Mouse (Mus musculus) cerebellum, adult 2 months (tissue): ENCODE data around the gene Adamts17.

ENCODE experiments used
- CTCF ChIP-seq: fragments of 200-500 bp; IDR thresholded peaks from 2 replicates; pipeline ENCODE4 v1.5.1; 2011; ENCODE audit warnings: low read depth, mild to moderate bottlenecking, control low read depth, low read length, moderate library complexity, borderline replicate concordance; ENCODE audit not compliant: insufficient read depth
- POLR2A ChIP-seq: fragments of 200-500 bp; IDR thresholded peaks from 2 replicates; pipeline ENCODE4 v1.6.1; 2011; ENCODE audit warnings: low read length, control low read depth, borderline replicate concordance; ENCODE audit not compliant: insufficient read depth

DNA sequence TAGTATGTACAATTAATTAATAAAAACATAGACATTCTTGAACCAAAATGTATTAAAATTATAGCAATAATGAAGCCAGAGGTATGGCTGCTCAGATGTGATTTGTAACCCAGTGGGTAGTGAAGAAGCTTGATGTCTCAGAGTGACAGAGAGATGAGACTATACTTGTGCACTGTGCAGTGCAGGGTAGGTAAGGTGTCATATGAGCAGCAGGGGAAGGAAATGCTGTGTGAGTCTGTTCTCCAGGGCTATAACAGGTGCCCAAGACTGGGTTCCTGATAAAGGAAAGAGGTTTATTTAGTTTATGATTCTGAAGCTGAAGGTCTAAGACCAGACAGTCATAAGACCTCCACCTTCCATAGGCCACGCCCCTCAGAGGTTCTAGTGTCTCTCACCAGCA, 26.4 kb upstream of the Adamts17 start:
- TF ChIP-seq CTCF (no peak), POLR2A (no peak)
